Mouse (Mus musculus): ENCODE results near the gene Hist1h2ak.
"Not testable (repeated sequence)": the region's sequence is repeated elsewhere in the genome, so short reads cannot be mapped to it uniquely, and the experiment has no call there.

Gene Hist1h2ak

DNA sequence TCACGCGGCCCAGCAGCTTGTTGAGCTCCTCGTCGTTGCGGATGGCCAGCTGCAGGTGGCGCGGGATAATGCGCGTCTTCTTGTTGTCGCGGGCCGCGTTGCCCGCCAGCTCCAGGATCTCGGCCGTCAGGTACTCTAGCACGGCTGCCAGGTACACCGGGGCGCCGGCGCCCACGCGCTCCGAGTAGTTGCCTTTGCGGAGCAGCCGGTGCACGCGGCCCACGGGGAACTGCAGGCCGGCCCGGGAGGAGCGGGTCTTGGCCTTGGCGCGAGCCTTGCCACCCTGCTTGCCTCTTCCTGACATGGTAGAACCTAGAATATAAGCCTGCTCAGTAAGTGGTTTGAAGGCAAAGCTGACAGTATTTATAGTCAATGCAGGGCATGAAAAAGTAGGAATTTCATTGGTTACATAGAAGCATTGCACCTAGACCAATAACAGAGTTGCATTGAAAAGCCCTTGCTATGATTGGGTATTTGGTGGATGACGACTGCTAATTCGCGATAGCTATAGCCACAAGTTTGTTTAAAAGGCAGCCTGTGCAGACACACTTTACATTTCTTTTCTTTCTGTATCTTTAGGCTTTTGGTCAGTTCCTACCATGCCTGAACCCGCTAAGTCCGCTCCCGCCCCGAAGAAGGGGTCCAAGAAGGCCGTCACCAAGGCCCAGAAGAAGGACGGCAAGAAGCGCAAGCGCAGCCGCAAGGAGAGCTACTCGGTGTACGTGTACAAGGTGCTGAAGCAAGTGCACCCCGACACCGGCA is at the start of gene Hist1h2ak, which contains the start of gene Hist1h2bn:
TSS of gene Hist1h2ak (minus strand) at position 304 of the 762 bp plus-strand sequence.
TSS of gene Hist1h2bn (plus strand) at position 600 of the 762 bp plus-strand sequence.
- peak; percentile 67 to 70 for DNase-seq

GRCm38 (mm10) chr13:21803058-21803457 is 49.4 kb upstream of the Hist1h2ak start:
- DNase-seq = not testable (repeated sequence)

- not testable (repeated sequence) for DNase-seq
These were observed 43.5 kb upstream of the Hist1h2ak start for GRCm38 (mm10) chr13:21797163-21797562.

DNA sequence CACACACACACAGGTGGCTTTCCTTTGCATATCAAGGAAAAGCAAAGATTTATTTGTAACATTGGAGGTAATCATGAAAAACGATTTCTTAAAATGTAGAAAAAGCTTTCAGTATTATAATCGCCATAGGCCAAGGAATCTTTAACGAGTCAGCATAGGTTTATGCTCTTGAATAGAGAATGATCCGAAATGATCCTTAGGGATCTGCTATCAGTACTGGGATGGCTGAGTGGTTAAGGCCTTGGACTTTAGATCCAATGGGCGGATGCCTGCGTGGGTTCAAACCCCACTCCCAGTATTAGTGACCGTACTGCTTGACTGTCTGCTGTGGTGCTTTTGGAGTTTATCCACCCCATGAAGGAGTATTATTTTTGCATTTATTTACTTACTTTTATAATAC is 42.0 kb upstream of the Hist1h2ak start:
- no peak for DNase-seq

- DNase-seq = no peak
These were observed 37.1 kb upstream of the Hist1h2ak start for GRCm38 (mm10) chr13:21790601-21791283.

DNA sequence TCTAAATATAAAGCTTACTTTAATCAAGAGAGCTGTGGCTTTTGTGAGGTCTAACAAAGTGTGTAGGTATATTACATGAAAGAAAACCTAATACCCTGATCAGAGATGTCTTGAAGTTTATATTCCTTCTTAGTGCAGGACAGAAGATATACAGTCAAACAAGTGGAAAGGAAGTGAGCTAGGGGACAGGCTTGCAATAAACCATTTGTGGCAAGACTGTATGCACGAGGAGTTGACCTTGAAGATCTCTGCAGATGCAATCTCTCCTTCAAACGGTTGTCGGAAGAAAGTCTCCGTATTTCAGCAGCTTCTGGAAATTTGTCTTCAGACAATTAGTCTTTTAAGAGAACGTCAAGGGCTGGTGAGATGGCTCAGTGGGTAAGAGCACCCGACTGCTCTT is 36.3 kb upstream of the Hist1h2ak start:
- no peak for DNase-seq

GRCm38 (mm10) chr13:21787760-21788593 is 34.4 kb upstream of the Hist1h2ak start:
- DNase-seq = no peak

DNA sequence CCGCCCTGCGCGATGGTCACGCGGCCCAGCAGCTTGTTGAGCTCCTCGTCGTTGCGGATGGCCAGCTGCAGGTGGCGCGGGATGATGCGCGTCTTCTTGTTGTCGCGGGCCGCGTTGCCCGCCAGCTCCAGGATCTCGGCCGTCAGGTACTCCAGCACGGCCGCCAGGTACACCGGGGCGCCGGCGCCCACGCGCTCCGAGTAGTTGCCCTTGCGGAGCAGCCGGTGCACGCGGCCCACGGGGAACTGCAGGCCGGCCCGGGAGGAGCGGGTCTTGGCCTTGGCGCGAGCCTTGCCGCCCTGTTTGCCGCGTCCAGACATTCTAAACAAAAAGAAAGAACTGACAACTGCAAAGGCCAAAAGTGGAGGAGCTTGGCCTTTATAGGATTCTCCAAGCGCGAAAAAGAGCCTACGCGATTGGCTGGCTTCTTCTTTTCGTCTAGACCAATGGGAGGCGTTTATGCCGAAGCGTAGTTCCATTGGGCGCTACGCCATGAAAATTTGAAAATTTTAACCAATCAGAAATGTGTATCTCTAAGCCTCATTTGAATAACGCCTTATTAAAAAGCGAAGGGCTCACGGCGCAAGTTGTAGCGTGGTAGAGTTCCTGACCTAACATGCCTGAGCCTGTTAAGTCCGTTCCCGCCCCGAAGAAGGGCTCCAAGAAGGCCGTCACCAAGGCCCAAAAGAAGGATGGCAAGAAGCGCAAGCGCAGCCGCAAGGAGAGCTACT is 33.4 kb upstream of the Hist1h2ak start, which contains the start of the genes Hist1h2an and Hist1h2bp:
TSS of gene Hist1h2an (minus strand) at position 320 of the 731 bp plus-strand sequence.
TSS of gene Hist1h2bp (plus strand) at position 563 of the 731 bp plus-strand sequence.
- DNase-seq = peak; percentile 85 to 87

GRCm38 (mm10) chr13:21786189-21786898 is 32.7 kb upstream of the Hist1h2ak start:
- peak in 1 of 2 experiments; percentile 15 for DNase-seq

DNA sequence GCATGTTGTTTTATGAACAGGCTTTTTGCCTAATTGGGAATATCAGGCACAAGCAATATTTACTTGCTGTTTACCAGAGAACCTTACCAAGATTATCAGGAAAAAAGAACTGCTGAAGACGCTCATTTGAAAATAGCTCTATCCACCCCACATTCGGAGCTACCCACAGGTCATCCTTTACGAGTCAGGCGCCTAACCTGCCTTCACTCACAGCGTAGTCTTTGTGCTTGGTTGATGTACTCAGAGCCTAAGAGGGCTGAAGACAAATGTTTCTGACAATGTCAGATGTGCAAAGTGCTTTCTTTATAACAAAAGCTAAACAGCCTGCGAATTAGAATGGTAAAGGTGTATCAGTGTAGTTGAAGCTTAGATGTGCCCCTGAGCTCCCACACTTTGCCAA is 30.7 kb upstream of the Hist1h2ak start:
- no peak for DNase-seq

DNA sequence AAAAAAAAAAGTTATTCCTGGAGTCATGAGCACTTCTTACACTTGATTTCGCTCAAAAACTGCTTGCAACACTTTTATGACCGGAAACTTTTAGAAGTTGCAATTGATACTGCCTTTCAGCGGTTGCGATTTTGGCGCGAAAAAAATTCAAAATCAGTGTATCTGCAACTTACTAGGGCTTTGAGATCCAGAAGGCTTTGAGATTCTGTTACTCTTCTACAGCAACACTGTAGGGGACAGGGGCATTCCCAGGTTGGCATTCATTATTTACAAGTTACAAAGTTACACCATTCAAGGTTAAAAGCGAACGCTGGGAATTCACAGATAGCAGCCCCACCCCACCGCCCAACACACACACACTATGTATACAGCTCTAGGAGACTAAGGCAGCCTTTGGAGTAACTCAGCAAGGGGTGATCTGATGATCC is 30.1 kb upstream of the Hist1h2ak start:
- peak in 1 of 2 experiments; percentile 25 for DNase-seq

DNA sequence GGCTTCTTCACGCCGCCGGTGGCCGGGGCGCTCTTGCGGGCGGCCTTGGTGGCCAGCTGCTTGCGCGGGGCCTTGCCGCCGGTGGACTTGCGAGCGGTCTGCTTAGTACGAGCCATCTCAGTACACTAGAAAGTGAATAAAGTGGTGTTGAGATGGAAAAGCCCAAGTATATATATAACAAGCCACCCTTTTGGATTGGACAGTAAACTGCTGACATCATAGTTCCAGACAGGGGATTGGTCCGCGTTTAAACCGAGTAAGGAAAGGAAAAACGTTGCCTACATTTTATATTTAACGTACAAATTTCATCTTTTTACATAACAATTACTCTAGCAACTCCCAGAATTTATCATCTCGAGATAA is 29.6 kb upstream of the Hist1h2ak start, which contains the start of gene Hist1h3i:
TSS of gene Hist1h3i (minus strand) at position 116 of the 363 bp plus-strand sequence.
- DNase-seq = peak; percentile 59 to 60

GRCm38 (mm10) chr13:21782361-21783254 is 29.0 kb upstream of the Hist1h2ak start:
- peak; percentile 22 to 34 for DNase-seq

GRCm38 (mm10) chr13:21781639-21782038 is 28.0 kb upstream of the Hist1h2ak start:
- DNase-seq = no peak

DNA sequence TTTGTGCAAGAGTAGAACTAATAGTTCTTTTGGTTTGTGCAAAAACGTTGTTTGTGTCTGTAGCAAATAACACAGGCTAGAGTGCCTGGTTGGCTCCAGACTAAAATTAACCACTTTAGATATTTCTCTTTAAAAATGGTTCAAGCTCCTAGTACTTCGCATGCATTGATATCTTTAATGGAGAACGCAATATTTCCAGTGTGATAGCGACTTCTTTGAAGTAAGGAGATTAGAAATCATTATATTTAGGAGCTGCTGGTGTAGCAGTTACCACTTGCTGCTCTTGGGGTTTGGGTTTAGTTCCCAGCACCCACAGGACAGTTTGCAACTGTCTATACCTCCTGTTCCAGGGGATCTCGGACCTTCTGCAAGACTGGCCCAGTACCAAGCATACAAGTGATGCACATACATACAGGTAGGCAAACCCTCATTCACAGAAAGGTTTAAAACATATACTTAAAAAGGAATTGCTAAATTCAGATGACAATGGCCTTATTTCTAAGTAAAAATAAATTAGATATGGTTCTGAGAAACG is 27.5 kb upstream of the Hist1h2ak start:
- DNase-seq = no peak

DNA sequence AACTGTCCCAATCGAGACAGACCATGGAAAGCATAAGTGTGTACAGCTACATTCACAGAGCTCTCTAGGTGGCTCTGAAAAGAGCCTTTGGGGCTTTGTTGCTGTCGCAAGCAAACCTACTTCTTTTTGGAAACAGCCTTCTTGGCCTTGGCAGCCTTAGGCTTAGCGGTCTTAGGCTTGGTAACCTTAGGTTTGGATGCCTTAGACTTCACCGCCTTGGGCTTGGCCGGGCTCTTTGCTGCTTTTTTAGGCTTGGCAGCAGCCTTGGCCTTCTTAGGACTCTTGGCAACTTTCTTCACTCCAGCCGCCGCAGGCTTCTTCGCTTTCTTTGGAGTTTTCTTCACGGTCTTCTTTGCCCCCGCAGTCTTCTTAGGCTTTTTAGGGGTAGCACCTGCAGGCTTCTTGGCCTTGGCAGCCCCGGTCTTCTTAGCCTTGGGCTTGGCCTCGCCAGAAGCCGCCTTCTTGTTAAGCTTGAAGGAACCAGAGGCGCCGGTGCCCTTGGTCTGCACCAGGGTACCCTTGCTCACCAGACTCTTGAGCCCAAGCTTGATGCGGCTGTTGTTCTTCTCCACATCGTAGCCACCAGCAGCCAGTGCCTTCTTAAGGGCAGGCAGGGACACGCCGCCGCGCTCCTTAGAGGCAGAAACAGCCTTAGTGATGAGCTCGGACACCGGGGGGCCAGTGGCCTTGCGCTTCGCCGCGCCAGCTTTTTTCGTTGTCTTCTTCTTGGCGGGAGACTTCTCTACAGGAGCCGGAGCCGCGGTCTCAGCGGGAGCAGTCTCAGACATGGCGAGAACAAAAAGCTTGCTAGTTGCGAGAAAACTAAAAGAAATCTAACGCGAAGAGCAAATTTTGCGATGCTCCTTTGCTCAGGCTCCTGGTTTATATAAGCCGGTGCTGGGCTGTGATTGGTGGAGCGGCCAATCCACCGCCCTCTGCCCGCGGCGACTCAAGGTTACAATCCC is 26.4 kb upstream of the Hist1h2ak start, which contains the start of gene Hist1h1b:
TSS of gene Hist1h1b (minus strand) at position 859 of the 965 bp plus-strand sequence.
- DNase-seq = peak; percentile 76 to 83

DNA sequence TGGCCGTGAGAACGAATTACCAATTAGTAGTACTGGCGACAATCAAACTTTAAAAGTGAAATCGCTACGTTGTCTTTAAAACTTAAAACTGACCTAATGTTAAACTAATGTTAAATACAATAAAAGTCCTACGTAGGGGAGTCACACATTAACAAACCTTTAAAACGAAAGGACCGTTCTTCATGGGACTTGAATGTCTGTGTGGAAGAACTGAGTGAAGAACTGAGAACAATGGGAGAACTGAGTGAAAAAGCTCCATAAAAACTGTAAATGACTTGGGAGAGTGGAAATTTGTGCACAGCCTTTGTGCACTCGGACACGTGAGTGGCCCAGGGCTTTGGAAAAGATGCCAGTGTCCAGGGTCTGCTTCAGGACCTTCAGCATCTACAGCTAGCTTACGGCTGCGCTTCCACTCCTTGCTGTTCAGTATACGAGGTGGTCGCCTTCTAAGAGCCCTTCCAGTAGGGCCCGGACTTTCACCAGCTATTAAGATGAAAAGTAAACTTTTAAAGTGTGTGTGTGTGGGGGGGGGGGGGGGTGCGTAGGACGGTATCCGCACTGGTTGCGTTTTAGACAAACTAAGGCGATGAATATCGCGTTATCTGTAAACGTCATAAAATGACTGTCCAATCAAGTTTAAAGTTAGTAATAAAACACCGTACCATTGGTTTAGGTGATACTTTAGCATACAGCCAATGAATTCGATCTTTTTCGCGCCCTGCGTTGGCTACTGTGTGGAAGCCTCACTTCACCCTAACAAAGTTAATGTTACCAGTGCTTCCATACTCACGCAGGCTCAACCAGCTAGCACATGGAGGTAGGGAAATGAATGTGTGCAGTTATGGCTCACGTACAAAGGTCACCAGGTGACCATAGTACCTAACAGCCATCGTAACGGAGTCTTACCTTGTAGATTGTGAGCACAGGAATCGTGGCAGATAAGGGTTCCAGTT is 25.5 kb upstream of the Hist1h2ak start:
- peak; percentile 68 to 73 for DNase-seq

All from cerebellum, postnatal 25 days (tissue).